Mouse (Mus musculus): Measurements from ENCODE around the gene Smarca4. TPM values are rescaled to one million over a fixed set of nuclear protein-coding genes. Genes with fewer than 3 reads are reported as not detected.

Smarca4 gene
- polyA plus RNA-seq, 1 experiment: 49.8 TPM

GRCm38 (mm10) chr9:21598198-21598597, 17.8 kb upstream of the Smarca4 start:
- TF ChIP-seq POLR2A (IDR thresholded peaks at IDR 0.05; ENCODE audit: borderline replicate concordance, low read depth, low read length) (no peak), CTCF (IDR thresholded peaks at IDR 0.05; ENCODE audit: low read depth, low read length) (0 out of 2 replicates have a peak, but pooled peaks have one; percentile 17)
- H3K4me3 ChIP-seq (ENCODE audit: insufficient read depth, low read length): no peak overlapping the region
- peaks cover 16% of the 10 kb centered on the region; the same call in 1 of the 2 replicates for H3K4me1 ChIP-seq (ENCODE audit: control insufficient read depth, insufficient read depth, low read length)
- H3K27ac ChIP-seq (ENCODE audit: insufficient read depth, low read depth, low read length): no peak overlapping the region

- no peak for TF ChIP-seq CTCF (IDR thresholded peaks at IDR 0.05; ENCODE audit: low read depth, low read length)
- no peak for TF ChIP-seq POLR2A (IDR thresholded peaks at IDR 0.05; ENCODE audit: borderline replicate concordance, low read depth, low read length)
- Histone ChIP-seq H3K4me3 (ENCODE audit: insufficient read depth, low read length) (no peak overlapping the region), H3K27ac (ENCODE audit: insufficient read depth, low read depth, low read length) (no peak overlapping the region), H3K4me1 (ENCODE audit: control insufficient read depth, insufficient read depth, low read length) (peaks cover 7% of the 10 kb centered on the region; the same call in 1 of the 2 replicates)
Observed at GRCm38 (mm10) chr9:21600186-21600585, 15.8 kb upstream of the Smarca4 start.

- Histone ChIP-seq H3K27ac (ENCODE audit: insufficient read depth, low read depth, low read length) (no peak overlapping the region; the same call in 1 of the 2 replicates), H3K4me1 (ENCODE audit: control insufficient read depth, insufficient read depth, low read length) (peaks cover 7% of the 10 kb centered on the region; the same call in 1 of the 2 replicates), H3K4me3 (ENCODE audit: insufficient read depth, low read length) (no peak overlapping the region)
- TF ChIP-seq CTCF (IDR thresholded peaks at IDR 0.05; ENCODE audit: low read depth, low read length): no peak
- TF ChIP-seq POLR2A (IDR thresholded peaks at IDR 0.05; ENCODE audit: borderline replicate concordance, low read depth, low read length): no peak
Observed at GRCm38 (mm10) chr9:21601073-21601472, 14.9 kb upstream of the Smarca4 start.

GRCm38 (mm10) chr9:21601722-21602399, 14.1 kb upstream of the Smarca4 start:
- peaks cover 12% of the 10 kb centered on the region for H3K4me1 ChIP-seq (ENCODE audit: control insufficient read depth, insufficient read depth, low read length)
- H3K27ac ChIP-seq (ENCODE audit: insufficient read depth, low read depth, low read length): no peak overlapping the region
- no peak overlapping the region for H3K4me3 ChIP-seq (ENCODE audit: insufficient read depth, low read length)
- no peak for TF ChIP-seq POLR2A (IDR thresholded peaks at IDR 0.05; ENCODE audit: borderline replicate concordance, low read depth, low read length)
- peak; percentile 70 for TF ChIP-seq CTCF (IDR thresholded peaks at IDR 0.05; ENCODE audit: low read depth, low read length)

- Histone ChIP-seq H3K4me1 (ENCODE audit: control insufficient read depth, insufficient read depth, low read length) (peaks cover 18% of the 10 kb centered on the region), H3K27ac (ENCODE audit: insufficient read depth, low read depth, low read length) (no peak overlapping the region), H3K4me3 (ENCODE audit: insufficient read depth, low read length) (no peak overlapping the region)
- TF ChIP-seq CTCF (IDR thresholded peaks at IDR 0.05; ENCODE audit: low read depth, low read length): no peak
- no peak for TF ChIP-seq POLR2A (IDR thresholded peaks at IDR 0.05; ENCODE audit: borderline replicate concordance, low read depth, low read length)
Observed at GRCm38 (mm10) chr9:21604119-21604518, 11.8 kb upstream of the Smarca4 start.

DNA sequence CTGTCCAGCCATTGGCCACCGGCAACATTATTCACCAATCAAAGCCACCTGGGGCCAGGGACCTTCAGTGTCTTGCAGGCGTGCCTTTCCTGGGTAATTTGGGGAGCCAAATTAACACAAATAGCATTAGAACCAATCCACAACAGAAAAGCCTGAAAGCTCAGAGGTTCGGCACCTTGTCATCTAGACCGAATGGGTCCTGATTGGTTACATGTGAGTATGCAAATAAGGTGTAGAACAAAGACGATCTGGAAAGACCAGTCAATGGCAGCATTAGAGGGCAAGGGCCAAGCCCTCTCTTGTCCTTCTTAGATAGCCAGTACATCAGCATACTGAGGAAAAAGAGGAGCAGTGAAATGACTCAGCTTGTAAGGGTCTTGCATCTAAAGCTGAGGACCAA, 10.1 kb upstream of the Smarca4 start:
- H3K27ac ChIP-seq (ENCODE audit: insufficient read depth, low read depth, low read length): no peak overlapping the region
- TF ChIP-seq POLR2A (IDR thresholded peaks at IDR 0.05; ENCODE audit: borderline replicate concordance, low read depth, low read length): no peak
- no peak for TF ChIP-seq CTCF (IDR thresholded peaks at IDR 0.05; ENCODE audit: low read depth, low read length)
- H3K4me3 ChIP-seq (ENCODE audit: insufficient read depth, low read length): no peak overlapping the region
- peaks cover 26% of the 10 kb centered on the region for H3K4me1 ChIP-seq (ENCODE audit: control insufficient read depth, insufficient read depth, low read length)

DNA sequence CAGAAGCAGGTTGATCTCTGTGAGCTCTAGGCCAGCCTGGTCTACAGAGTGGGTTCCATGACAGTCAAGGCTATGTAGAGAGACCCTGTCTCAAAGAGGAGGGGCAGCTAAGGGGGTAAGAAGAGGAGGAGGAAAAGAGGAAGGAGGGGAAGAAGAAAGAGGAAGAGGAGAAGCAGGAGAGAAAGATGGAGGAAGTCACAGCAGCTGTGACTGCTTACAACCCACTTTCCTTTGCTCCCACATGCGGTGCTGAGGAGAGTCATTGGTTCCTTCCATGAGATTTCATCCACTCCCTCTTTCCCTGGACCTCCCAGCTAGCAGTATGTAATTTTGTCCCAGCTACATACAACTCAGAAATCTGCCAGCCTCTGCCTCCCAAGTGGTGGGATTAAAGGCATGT, 9.3 kb upstream of the Smarca4 start:
- Histone ChIP-seq H3K27ac (ENCODE audit: insufficient read depth, low read depth, low read length) (0 out of 2 replicates have a peak overlapping the region, but pooled peaks have one; percentile 14), H3K4me3 (ENCODE audit: insufficient read depth, low read length) (no peak overlapping the region), H3K4me1 (ENCODE audit: control insufficient read depth, insufficient read depth, low read length) (peaks cover 22% of the 10 kb centered on the region)
- TF ChIP-seq CTCF (IDR thresholded peaks at IDR 0.05; ENCODE audit: low read depth, low read length): no peak
- no peak for TF ChIP-seq POLR2A (IDR thresholded peaks at IDR 0.05; ENCODE audit: borderline replicate concordance, low read depth, low read length)

DNA sequence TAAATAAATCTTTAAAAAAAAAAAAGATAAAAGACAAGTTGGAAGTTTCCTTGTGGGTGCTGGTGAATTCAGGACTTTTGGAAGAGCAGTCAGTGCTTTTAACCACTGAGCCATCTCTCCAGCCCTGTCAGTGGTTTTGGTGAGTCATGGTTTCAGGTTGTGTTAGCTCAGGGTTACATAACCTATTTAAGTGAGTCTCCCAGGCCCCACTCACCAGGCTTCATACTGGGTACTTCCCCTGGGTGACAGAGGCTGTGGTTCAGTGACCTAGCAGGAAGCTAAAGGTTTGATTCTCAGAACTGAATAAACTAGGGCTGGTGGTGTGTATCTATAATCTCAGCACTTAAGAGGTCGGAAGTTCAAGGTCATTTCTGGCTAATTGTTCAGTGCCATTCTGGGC, 6.1 kb upstream of the Smarca4 start:
- TF ChIP-seq CTCF (IDR thresholded peaks at IDR 0.05; ENCODE audit: low read depth, low read length): no peak
- TF ChIP-seq POLR2A (IDR thresholded peaks at IDR 0.05; ENCODE audit: borderline replicate concordance, low read depth, low read length): no peak
- Histone ChIP-seq H3K4me3 (ENCODE audit: insufficient read depth, low read length) (no peak overlapping the region), H3K27ac (ENCODE audit: insufficient read depth, low read depth, low read length) (no peak overlapping the region), H3K4me1 (ENCODE audit: control insufficient read depth, insufficient read depth, low read length) (peaks cover 22% of the 10 kb centered on the region)

DNA sequence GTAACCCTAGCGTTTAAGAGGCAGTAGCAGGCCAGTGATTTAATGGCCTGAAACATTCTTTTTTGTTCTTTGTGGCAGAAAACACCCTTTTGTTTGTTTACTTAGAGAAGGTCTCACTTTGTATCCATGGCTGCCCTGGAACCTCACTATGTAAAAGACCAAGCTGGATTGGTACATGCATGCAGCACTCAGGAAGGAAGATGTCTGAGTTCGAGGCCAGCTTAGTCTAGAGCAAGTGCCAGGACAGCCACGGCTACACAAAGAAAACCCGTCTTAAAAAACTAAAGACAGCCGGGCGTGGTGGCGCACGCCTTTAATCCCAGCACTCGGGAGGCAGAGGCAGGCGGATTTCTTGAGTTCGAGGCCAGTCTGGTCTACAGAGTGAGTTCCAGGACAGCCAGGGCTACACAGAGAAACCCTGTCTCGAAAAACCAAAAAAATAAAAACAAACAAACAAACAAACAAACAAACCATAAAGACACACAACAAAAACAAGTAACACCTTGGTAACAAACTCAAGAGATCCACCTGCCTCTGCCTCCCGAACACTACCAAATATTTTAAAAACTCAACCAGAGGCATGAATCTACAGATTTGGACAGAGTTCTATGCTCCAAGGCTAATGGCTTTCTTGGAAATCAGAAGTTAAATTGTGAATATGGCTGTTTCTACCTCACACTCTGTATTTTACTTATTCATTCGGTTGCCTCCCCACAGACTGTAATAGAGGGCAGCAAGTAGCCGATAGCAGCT, 929 bp upstream of the Smarca4 start:
- peak overlapping the region; percentile 76 for H3K27ac ChIP-seq (ENCODE audit: insufficient read depth, low read depth, low read length)
- H3K4me1 ChIP-seq (ENCODE audit: control insufficient read depth, insufficient read depth, low read length): peaks cover 18% of the 10 kb centered on the region
- H3K4me3 ChIP-seq (ENCODE audit: insufficient read depth, low read length): peak overlapping the region; percentile 68
- TF ChIP-seq CTCF (IDR thresholded peaks at IDR 0.05; ENCODE audit: low read depth, low read length) (no peak), POLR2A (IDR thresholded peaks at IDR 0.05; ENCODE audit: borderline replicate concordance, low read depth, low read length) (no peak)

DNA sequence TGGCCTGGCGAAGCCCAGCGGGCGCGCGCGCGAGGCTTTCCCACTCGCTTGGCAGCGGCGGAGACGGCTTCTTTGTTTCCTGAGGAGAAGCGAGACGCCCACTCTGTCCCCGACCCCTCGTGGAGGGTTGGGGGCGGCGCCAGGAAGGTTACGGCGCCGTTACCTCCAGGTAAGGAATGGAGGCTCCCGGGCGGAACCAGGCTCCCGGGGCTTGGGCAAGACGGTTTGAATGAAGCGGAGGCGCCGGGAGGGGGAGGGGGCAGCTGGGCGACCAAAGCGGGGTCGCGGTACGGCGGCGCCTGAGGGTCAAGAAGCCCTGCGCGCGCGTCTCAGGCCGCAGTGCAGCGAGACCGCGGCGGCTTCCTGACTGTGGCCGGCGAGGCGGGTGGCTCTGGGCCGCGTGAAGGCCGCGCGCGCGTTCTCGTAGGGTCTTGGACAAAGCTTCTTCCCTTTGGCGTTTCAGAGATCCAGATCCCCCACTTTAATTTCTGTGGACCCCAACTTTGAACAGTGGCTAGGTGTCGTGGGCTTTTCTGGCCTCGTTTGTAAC, 338 bp downstream of the Smarca4 start:
- Histone ChIP-seq H3K4me3 (ENCODE audit: insufficient read depth, low read length) (peak overlapping the region; percentile 94), H3K4me1 (ENCODE audit: control insufficient read depth, insufficient read depth, low read length) (peaks cover 13% of the 10 kb centered on the region), H3K27ac (ENCODE audit: insufficient read depth, low read depth, low read length) (peak overlapping the region; percentile 89)
- no peak for TF ChIP-seq CTCF (IDR thresholded peaks at IDR 0.05; ENCODE audit: low read depth, low read length)
- TF ChIP-seq POLR2A (IDR thresholded peaks at IDR 0.05; ENCODE audit: borderline replicate concordance, low read depth, low read length): no peak

Measured in bone marrow macrophage, adult 2 months (primary cell).